Mouse (Mus musculus) heart, adult 2 months (tissue): Measurements from ENCODE around the gene Rps10.

Source experiments
- CTCF ChIP-seq: fragments of 200-600 bp; IDR thresholded peaks from 2 replicates; pipeline ENCODE4 v1.8.1; 2022; ENCODE audit warnings: antibody characterized with exemption, mild to moderate bottlenecking, moderate library complexity
- EP300 ChIP-seq: fragments of 200-500 bp; IDR thresholded peaks from 2 replicates; pipeline ENCODE4 v1.6.1; 2011; ENCODE audit warnings: low read depth, low read length, control low read depth; ENCODE audit not compliant: insufficient read depth
- POLR2A ChIP-seq: fragments of 200-500 bp; IDR thresholded peaks from 2 replicates; pipeline ENCODE4 v1.6.1; 2011; ENCODE audit warnings: mild to moderate bottlenecking, low read depth, low read length, control low read depth; ENCODE audit not compliant: insufficient read depth

GRCm38 (mm10) chr17:27685550-27685913, 49.1 kb upstream of the Rps10 start:
- TF ChIP-seq POLR2A (no peak), CTCF (no peak), EP300 (no peak)
